Mouse (Mus musculus): ENCODE measurements at regions not wholly inside any gene's neighbourhood (a gene's known extent, or its start where the extent isn't known, plus 50 kb on each side); places are given as distances from the start of the nearest gene placed in this dataset.

DNA sequence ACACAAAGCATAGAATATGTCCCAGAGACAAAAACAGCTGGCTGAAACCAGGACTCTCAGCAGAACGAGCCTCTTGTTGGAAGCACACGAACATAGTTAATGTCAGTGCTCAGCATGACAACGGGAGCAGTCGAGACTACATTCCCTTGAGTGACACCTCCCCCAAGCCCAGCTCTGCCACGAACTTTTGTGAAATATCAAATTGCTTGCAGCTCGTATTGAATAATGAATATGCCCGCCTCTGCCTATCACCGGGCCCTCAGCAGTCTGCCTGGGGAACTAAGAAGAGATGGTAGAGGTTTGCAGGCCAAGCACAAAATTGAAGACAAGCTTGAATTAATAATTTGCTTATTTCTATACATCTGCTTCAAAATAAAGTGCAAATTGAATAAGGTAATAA, 177.2 kb upstream of the Hnrnpa3 start:
- TF ChIP-seq GATA1 (IDR thresholded peaks at IDR 0.05; ENCODE audit: low read length) (no peak), TAL1 (IDR thresholded peaks at IDR 0.05; ENCODE audit: low read length) (no peak)

Measured in erythroblast, embryonic 14.5 days (primary cell).